Mouse (Mus musculus) forebrain, postnatal 0 days (tissue): ENCODE measurements around the gene Lcn12. TPM values are rescaled to one million over a fixed set of nuclear protein-coding genes. Genes with fewer than 3 reads are reported as not detected.

ENCODE experiments used
- ATAC-seq: fragments of 200-750 bp; cut with Nextera tagmentation; 2 replicates; pipeline ENCODE4 v1.8.0; 2017; ENCODE audit warnings: mild to moderate bottlenecking, moderate library complexity
- DNase-seq: peaks from one replicate; pipeline ENCODE4 v3.0.0-alpha.2; 2015
- H3K27ac ChIP-seq: fragments of 300-500 bp; sonication (generic); 2 replicates; pipeline ENCODE4 v1.5.1; 2014; ENCODE audit warnings: low read depth, mild to moderate bottlenecking, antibody characterized with exemption, low read length, moderate library complexity, mixed read lengths
- H3K27me3 ChIP-seq: fragments of 300-500 bp; sonication (generic); 2 replicates; pipeline ENCODE4 v1.6.1; 2014; ENCODE audit warnings: mild to moderate bottlenecking, low read length, mixed read lengths; ENCODE audit not compliant: insufficient read depth
- H3K36me3 ChIP-seq: fragments of 300-500 bp; sonication (generic); 2 replicates; pipeline ENCODE4 v1.6.1; 2014; ENCODE audit warnings: mild to moderate bottlenecking, moderate library complexity; ENCODE audit not compliant: insufficient read depth
- H3K4me1 ChIP-seq: fragments of 300-500 bp; sonication (generic); 2 replicates; pipeline ENCODE4 v1.6.1; 2014; ENCODE audit warnings: antibody characterized with exemption; ENCODE audit not compliant: insufficient read depth
- H3K4me2 ChIP-seq: fragments of 300-500 bp; sonication (generic); 2 replicates; pipeline ENCODE4 v1.6.1; 2014; ENCODE audit warnings: low read depth, mild to moderate bottlenecking, moderate library complexity
- H3K4me3 ChIP-seq: fragments of 300-500 bp; sonication (generic); 2 replicates; pipeline ENCODE4 v1.5.1; 2014; ENCODE audit warnings: low read depth, low read length, mixed read lengths
- H3K9ac ChIP-seq: fragments of 300-500 bp; sonication (generic); 2 replicates; pipeline ENCODE4 v1.6.1; 2014; ENCODE audit warnings: mild to moderate bottlenecking
- H3K9me3 ChIP-seq: fragments of 300-500 bp; sonication (generic); 2 replicates; pipeline ENCODE4 v1.6.1; 2016; ENCODE audit warnings: low read length
- CTCF ChIP-seq: sonication (generic); IDR thresholded peaks from 2 replicates; pipeline ENCODE4 v1.5.1; 2016; ENCODE audit warnings: antibody characterized with exemption, control low read depth, low read depth
- WGBS: fragments of 180-500 bp; shearing (Covaris S2); extraction: QIAGEN DNeasy Blood & Tissue Kit; methylation state at CpG from one replicate; pipeline ENCODE4 v1.1.7; 2014; 5-methylcytosine and 5-hydroxymethylcytosine counted together
- microRNA-seq, 2 experiments: library from miRNA; unstranded; fragments of <30 nt; microRNA quantifications; one replicate each; pipeline ENCODE4; 2016
- polyA plus RNA-seq: library from polyadenylated mRNA; unstranded; fragments of >200 nt; fragmentation: Nextera tagmentation; extraction: Ambion mirVana; gene quantifications from 2 replicates; pipeline ENCODE4 v1.2.1, GENCODE M21; 2015
- total RNA-seq: library from RNA; depleted of rRNA; stranded (reverse); fragments of >200 nt; gene quantifications from 2 replicates; pipeline ENCODE4 v1.2.3, GENCODE M21; 2014; rRNA removed

Gene Lcn12
- total and polyA plus RNA-seq, 2 experiments from 2014 or later: not detected

GRCm38 (mm10) chr2:25442682-25443081 is 51.0 kb downstream of the Lcn12 start:
- no peak for TF ChIP-seq CTCF
- no peak overlapping the region for H3K4me3 ChIP-seq
- no peaks in the 10 kb centered on the region for H3K9me3 ChIP-seq
- no peak for ATAC-seq
- no peaks in the 10 kb centered on the region for H3K4me1 ChIP-seq
- 93% methylated on average over 14 of the region's 14 CpGs for WGBS
- H3K27me3 ChIP-seq: no peaks in the 10 kb centered on the region
- H3K27ac ChIP-seq: no peak overlapping the region
- H3K36me3 ChIP-seq: peaks cover 98% of the 10 kb centered on the region
- H3K4me2 ChIP-seq: no peak overlapping the region
- no peak overlapping the region for H3K9ac ChIP-seq
- no peak for DNase-seq

- TF ChIP-seq CTCF: no peak
- Histone ChIP-seq H3K4me2 (no peak overlapping the region), H3K27ac (no peak overlapping the region), H3K4me3 (no peak overlapping the region), H3K27me3 (no peaks in the 10 kb centered on the region), H3K36me3 (peaks cover 98% of the 10 kb centered on the region), H3K9me3 (no peaks in the 10 kb centered on the region), H3K4me1 (no peaks in the 10 kb centered on the region), H3K9ac (no peak overlapping the region)
- 87% methylated on average over 20 of the region's 20 CpGs for WGBS
- ATAC-seq: no peak
- no peak for DNase-seq
These were observed 52.6 kb downstream of the Lcn12 start for GRCm38 (mm10) chr2:25441067-25441466.

Small RNAs within 50 kb of the gene (microRNA-seq; reads per million reads assigned to microRNA genes)
- gene Mir3087: 0.77 to 1.6 reads per million in 2 experiments

Other genes with a start within 250 kb of the Lcn12 start
Only the 30 nearest of the 37 such genes appear.
- gene Tmem210, start 205.8 kb downstream of the Lcn12 start, total RNA-seq: not detected in 2 replicates
- not detected in 2 replicates for gene Tmem210, start 205.8 kb downstream of the Lcn12 start, polyA plus RNA-seq
- not detected in 2 replicates for gene Lrrc26, start 204.0 kb downstream of the Lcn12 start, total RNA-seq
- gene Lrrc26, start 204.0 kb downstream of the Lcn12 start, polyA plus RNA-seq: 0.15 TPM in 1 of 2 replicates, not detected in the other
- gene Grin1, start 174.7 kb downstream of the Lcn12 start, total RNA-seq: 77.3 and 88.5 TPM in 2 replicates
- 46.9 and 58.2 TPM in 2 replicates for gene Grin1, start 174.7 kb downstream of the Lcn12 start, polyA plus RNA-seq
- gene Man1b1, start 161.6 kb downstream of the Lcn12 start, total RNA-seq: 54.0 and 66.1 TPM in 2 replicates
- gene Man1b1, start 161.6 kb downstream of the Lcn12 start, polyA plus RNA-seq: 35.5 and 43.8 TPM in 2 replicates
- 17.4 and 21.7 TPM in 2 replicates for gene Dpp7, start 137.6 kb downstream of the Lcn12 start, total RNA-seq
- gene Dpp7, start 137.6 kb downstream of the Lcn12 start, polyA plus RNA-seq: 15.3 and 19.8 TPM in 2 replicates
- 4.1 and 5.2 TPM in 2 replicates for gene Uap1l1, start 128.2 kb downstream of the Lcn12 start, total RNA-seq
- gene Uap1l1, start 128.2 kb downstream of the Lcn12 start, polyA plus RNA-seq: 10.4 and 11.9 TPM in 2 replicates
- 13.2 and 13.9 TPM in 2 replicates for gene Sapcd2, start 121.6 kb downstream of the Lcn12 start, total RNA-seq
- 9.5 and 12.7 TPM in 2 replicates for gene Sapcd2, start 121.6 kb downstream of the Lcn12 start, polyA plus RNA-seq
- 8.2 and 13.5 TPM in 2 replicates for gene Entpd2, start 98.0 kb downstream of the Lcn12 start, total RNA-seq
- gene Entpd2, start 98.0 kb downstream of the Lcn12 start, polyA plus RNA-seq: 14.2 and 18.2 TPM in 2 replicates
- gene Npdc1, start 94.6 kb downstream of the Lcn12 start, total RNA-seq: 179 and 188 TPM in 2 replicates
- gene Npdc1, start 94.6 kb downstream of the Lcn12 start, polyA plus RNA-seq: 413 and 442 TPM in 2 replicates
- 1.3 TPM in 1 of 2 replicates, not detected in the other for gene Fut7, start 70.6 kb downstream of the Lcn12 start, total RNA-seq
- 0.17 and 0.23 TPM in 2 replicates for gene Fut7, start 70.6 kb downstream of the Lcn12 start, polyA plus RNA-seq
- gene Abca2, start 65.2 kb downstream of the Lcn12 start, total RNA-seq: 51.5 and 67.4 TPM in 2 replicates
- 8.8 and 10.5 TPM in 2 replicates for gene Abca2, start 65.2 kb downstream of the Lcn12 start, polyA plus RNA-seq
- gene Clic3, start 37.1 kb downstream of the Lcn12 start, total RNA-seq: 0.48 TPM in 1 of 2 replicates, not detected in the other
- 2.5 and 3.6 TPM in 2 replicates for gene Clic3, start 37.1 kb downstream of the Lcn12 start, polyA plus RNA-seq
- gene Paxx, start 32.8 kb downstream of the Lcn12 start, total RNA-seq: 154 and 164 TPM in 2 replicates
- gene Paxx, start 32.8 kb downstream of the Lcn12 start, polyA plus RNA-seq: 151 and 154 TPM in 2 replicates
- gene Ptgds, start 23.9 kb downstream of the Lcn12 start, total RNA-seq: 1,270 and 1,729 TPM in 2 replicates
- gene Ptgds, start 23.9 kb downstream of the Lcn12 start, polyA plus RNA-seq: 1,561 and 1,919 TPM in 2 replicates
- gene Fbxw5, start 6.8 kb upstream of the Lcn12 start, total RNA-seq: 120 and 140 TPM in 2 replicates
- gene Fbxw5, start 6.8 kb upstream of the Lcn12 start, polyA plus RNA-seq: 93.8 and 116 TPM in 2 replicates
- 0.85 and 2.4 TPM in 2 replicates for gene C8g, start 7.8 kb upstream of the Lcn12 start, total RNA-seq
- gene C8g, start 7.8 kb upstream of the Lcn12 start, polyA plus RNA-seq: 4.0 and 4.3 TPM in 2 replicates
- 8.0 and 9.6 TPM in 2 replicates for gene Traf2, start 53.0 kb upstream of the Lcn12 start, total RNA-seq
- gene Traf2, start 53.0 kb upstream of the Lcn12 start, polyA plus RNA-seq: 7.8 and 9.2 TPM in 2 replicates
- 151 and 174 TPM in 2 replicates for gene Edf1, start 63.9 kb upstream of the Lcn12 start, total RNA-seq
- gene Edf1, start 63.9 kb upstream of the Lcn12 start, polyA plus RNA-seq: 368 and 392 TPM in 2 replicates
- gene Mamdc4, start 80.9 kb upstream of the Lcn12 start, total RNA-seq: 1.0 and 9.0 TPM in 2 replicates
- gene Mamdc4, start 80.9 kb upstream of the Lcn12 start, polyA plus RNA-seq: 0.21 and 0.26 TPM in 2 replicates
- gene Phpt1, start 81.3 kb upstream of the Lcn12 start, total RNA-seq: 33.7 and 43.2 TPM in 2 replicates
- gene Phpt1, start 81.3 kb upstream of the Lcn12 start, polyA plus RNA-seq: 171 and 185 TPM in 2 replicates
- gene Ajm1, start 87.8 kb upstream of the Lcn12 start, total RNA-seq: 13.5 and 16.0 TPM in 2 replicates
- 11.3 and 13.7 TPM in 2 replicates for gene Ajm1, start 87.8 kb upstream of the Lcn12 start, polyA plus RNA-seq
- gene Rabl6, start 114.6 kb upstream of the Lcn12 start, total RNA-seq: 68.2 and 79.3 TPM in 2 replicates
- 51.8 and 54.9 TPM in 2 replicates for gene Rabl6, start 114.6 kb upstream of the Lcn12 start, polyA plus RNA-seq
- not detected in 2 replicates for gene Ccdc183, start 123.8 kb upstream of the Lcn12 start, total RNA-seq
- 0.36 TPM in 2 replicates for gene Ccdc183, start 123.8 kb upstream of the Lcn12 start, polyA plus RNA-seq
- 39.4 and 49.5 TPM in 2 replicates for gene Tmem141, start 128.1 kb upstream of the Lcn12 start, total RNA-seq
- gene Tmem141, start 128.1 kb upstream of the Lcn12 start, polyA plus RNA-seq: 41.9 and 42.7 TPM in 2 replicates
- gene Fcna, start 134.1 kb upstream of the Lcn12 start, total RNA-seq: 3.3 and 4.7 TPM in 2 replicates
- 5.2 and 6.7 TPM in 2 replicates for gene Fcna, start 134.1 kb upstream of the Lcn12 start, polyA plus RNA-seq
- gene Lcn8, start 159.2 kb upstream of the Lcn12 start, total RNA-seq: not detected in 2 replicates
- not detected in 2 replicates for gene Lcn8, start 159.2 kb upstream of the Lcn12 start, polyA plus RNA-seq
- not detected in 2 replicates for gene Lcn5, start 164.0 kb upstream of the Lcn12 start, total RNA-seq
- not detected in 2 replicates for gene Lcn5, start 164.0 kb upstream of the Lcn12 start, polyA plus RNA-seq
- gene Lcn6, start 182.9 kb upstream of the Lcn12 start, total RNA-seq: not detected in 2 replicates
- gene Lcn6, start 182.9 kb upstream of the Lcn12 start, polyA plus RNA-seq: not detected in 2 replicates
- not detected in 2 replicates for gene Lcn10, start 188.8 kb upstream of the Lcn12 start, total RNA-seq
- gene Lcn10, start 188.8 kb upstream of the Lcn12 start, polyA plus RNA-seq: not detected in 2 replicates
- not detected in 2 replicates for gene Obp2a, start 206.1 kb upstream of the Lcn12 start, total RNA-seq
- not detected in 2 replicates for gene Obp2a, start 206.1 kb upstream of the Lcn12 start, polyA plus RNA-seq